Mouse (Mus musculus): ENCODE measurements around the gene Cldn10. TPM values are rescaled to one million over a fixed set of nuclear protein-coding genes. Genes with fewer than 3 reads are reported as not detected.

The Cldn10 gene
- polyA plus RNA-seq, 1 experiment = not detected

DNA sequence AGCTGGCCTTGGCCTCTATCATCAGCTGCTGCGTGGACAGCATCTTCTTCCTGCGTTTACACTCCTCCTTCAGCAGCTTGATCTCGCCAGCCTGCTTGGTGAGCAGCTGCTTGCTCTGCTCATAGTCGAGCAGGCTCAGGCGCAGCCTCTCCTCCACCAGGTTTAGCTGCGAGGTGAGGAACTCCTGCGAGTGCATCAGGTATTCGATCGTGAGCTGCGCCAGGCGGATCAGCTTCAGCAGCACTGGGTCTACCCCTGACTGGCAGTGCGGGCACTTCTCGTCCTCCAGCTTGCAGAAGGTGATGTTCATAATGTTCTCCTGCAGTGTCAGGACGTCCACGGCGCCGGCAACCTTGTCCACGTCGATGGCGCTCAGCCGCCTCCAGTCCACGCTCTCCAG, 134.5 kb downstream of the Cldn10 start:
- TF ChIP-seq TAL1 (IDR thresholded peaks at IDR 0.05; ENCODE audit: low read length) (no peak), GATA1 (IDR thresholded peaks at IDR 0.05; ENCODE audit: low read length) (no peak)
- Histone ChIP-seq H3K36me3 (ENCODE audit: control insufficient read depth) (no peaks in the 10 kb centered on the region), H3K4me1 (ENCODE audit: control insufficient read depth) (peaks cover 3% of the 10 kb centered on the region; the same call in 1 of the 2 replicates), H3K4me3 (replicated peaks) (no peak overlapping the region), H3K9me3 (ENCODE audit: control insufficient read depth, low read length) (peaks cover 8% of the 10 kb centered on the region; the same call in 1 of the 2 replicates), H3K27me3 (ENCODE audit: control insufficient read depth) (peaks cover 68% of the 10 kb centered on the region)

DNA sequence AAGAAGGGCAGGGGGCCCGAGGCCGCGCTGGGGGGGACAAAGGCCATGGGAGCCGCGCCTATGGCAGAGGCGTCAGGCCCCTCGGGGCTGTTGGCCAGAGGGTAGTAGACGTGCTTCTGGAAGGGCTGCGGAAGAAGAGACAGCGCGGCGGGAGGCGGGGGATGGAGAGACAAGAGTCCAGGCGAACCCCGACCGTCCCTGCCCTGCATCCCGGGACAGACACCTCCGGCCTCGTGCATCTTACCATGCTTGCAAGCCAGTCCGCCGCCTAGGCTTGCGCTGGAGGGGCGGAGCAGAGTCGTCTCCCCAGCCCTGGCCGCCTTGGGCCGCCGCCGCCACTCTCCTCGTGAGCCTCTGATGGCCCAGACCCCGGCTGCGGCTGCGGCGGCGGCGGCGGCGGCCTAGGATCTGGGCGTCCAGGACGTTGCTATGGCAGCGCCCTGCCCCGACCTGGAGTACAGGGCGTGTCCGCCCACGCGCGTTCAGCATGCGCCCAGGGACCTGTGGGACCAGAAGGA, 135.0 kb downstream of the Cldn10 start:
- TF ChIP-seq GATA1 (IDR thresholded peaks at IDR 0.05; ENCODE audit: low read length) = no peak
- no peak for TF ChIP-seq TAL1 (IDR thresholded peaks at IDR 0.05; ENCODE audit: low read length)
- Histone ChIP-seq H3K36me3 (ENCODE audit: control insufficient read depth) (no peaks in the 10 kb centered on the region), H3K4me3 (replicated peaks) (no peak overlapping the region), H3K9me3 (ENCODE audit: control insufficient read depth, low read length) (peaks cover 8% of the 10 kb centered on the region; the same call in 1 of the 2 replicates), H3K4me1 (ENCODE audit: control insufficient read depth) (peaks cover 3% of the 10 kb centered on the region; the same call in 1 of the 2 replicates), H3K27me3 (ENCODE audit: control insufficient read depth) (peaks cover 71% of the 10 kb centered on the region)

Other genes starting within 250 kb of the Cldn10 start
- 0.02 and 0.06 TPM in 2 replicates for gene Abcc4, start 81.7 kb upstream of the Cldn10 start, polyA plus RNA-seq (2012)
- 0.13 and 0.15 TPM in 2 replicates for gene Dzip1, start 137.6 kb downstream of the Cldn10 start, polyA plus RNA-seq (2012)
- 0.16 and 0.31 TPM in 2 replicates for gene Dnajc3, start 150.1 kb downstream of the Cldn10 start, polyA plus RNA-seq (2012)

Data from erythroblast, embryonic 14.5 days (primary cell).